Mouse (Mus musculus) heart, adult 2 months (tissue): ENCODE measurements around the gene Cyb5r4. TPM values are rescaled to one million over a fixed set of nuclear protein-coding genes. Genes with fewer than 3 reads are reported as not detected.
"Not testable (repeated sequence)": the region's sequence is repeated elsewhere in the genome, so short reads cannot be mapped to it uniquely, and the experiment has no call there.

Source experiments
- DNase-seq, 2 experiments: peaks; one replicate each; pipeline ENCODE4 v3.0.0; 2021
- H3K27ac ChIP-seq: fragments of 200-600 bp; 2 replicates; pipeline ENCODE4 v1.8.1; 2022
- H3K27me3 ChIP-seq: fragments of 200-500 bp; 2 replicates; pipeline ENCODE4 v1.6.1; 2012; ENCODE audit warnings: mild to moderate bottlenecking, low read length, inconsistent platforms, mixed read lengths; ENCODE audit not compliant: control insufficient read depth, insufficient read depth
- H3K36me3 ChIP-seq: fragments of 200-500 bp; 2 replicates; pipeline ENCODE4 v1.6.1; 2012; ENCODE audit warnings: low read length, inconsistent platforms; ENCODE audit not compliant: control insufficient read depth, insufficient read depth
- H3K4me1 ChIP-seq: fragments of 200-500 bp; 2 replicates; pipeline ENCODE4 v1.6.1; 2011; ENCODE audit warnings: low read length; ENCODE audit not compliant: control insufficient read depth, insufficient read depth
- H3K4me3 ChIP-seq: fragments of 200-600 bp; 2 replicates; pipeline ENCODE4 v1.8.1; 2022
- H3K79me2 ChIP-seq: fragments of 200-500 bp; replicated peaks from 2 replicates; pipeline ENCODE4 v1.6.1; 2012; ENCODE audit warnings: mild to moderate bottlenecking, inconsistent platforms, low read length, moderate library complexity, mixed read lengths; ENCODE audit not compliant: control insufficient read depth, insufficient read depth
- H3K9ac ChIP-seq: fragments of 200-500 bp; 2 replicates; pipeline ENCODE4 v1.6.1; 2012; ENCODE audit warnings: low read depth, mild to moderate bottlenecking, control low read depth, inconsistent platforms, low read length, mixed read lengths
- CTCF ChIP-seq: fragments of 200-600 bp; IDR thresholded peaks from 2 replicates; pipeline ENCODE4 v1.8.1; 2022; ENCODE audit warnings: antibody characterized with exemption, mild to moderate bottlenecking, moderate library complexity
- EP300 ChIP-seq: fragments of 200-500 bp; IDR thresholded peaks from 2 replicates; pipeline ENCODE4 v1.6.1; 2011; ENCODE audit warnings: low read depth, low read length, control low read depth; ENCODE audit not compliant: insufficient read depth
- POLR2A ChIP-seq: fragments of 200-500 bp; IDR thresholded peaks from 2 replicates; pipeline ENCODE4 v1.6.1; 2011; ENCODE audit warnings: mild to moderate bottlenecking, low read depth, low read length, control low read depth; ENCODE audit not compliant: insufficient read depth
- WGBS: fragments of 180-500 bp; shearing (Covaris S2); methylation state at CpG from one replicate; pipeline ENCODE4 v1.1.7; 2018; 5-methylcytosine and 5-hydroxymethylcytosine counted together
- intact Hi-C: fragments of 180-260 bp; cut with DNase I; formaldehyde crosslinking; loops from one replicate; pipeline ENCODE4 v1.15.1; 2025
- long read RNA-seq: library from polyadenylated mRNA; stranded (forward); transcript quantifications from one replicate; pipeline ENCODE4 v2.0.0, GENCODE M21; 2021
- polyA plus RNA-seq: library from polyadenylated mRNA; depleted of rRNA; stranded (reverse); fragments of >200 nt; gene quantifications from 2 replicates; pipeline ENCODE4 v1.2.3, GENCODE M21; 2012; rRNA removed
- total RNA-seq, 2 experiments: library from RNA; stranded (reverse); gene quantifications; 2 replicates each; pipeline ENCODE4 v1.2.3; 2021

The Cyb5r4 gene
- total RNA-seq (10 to 100 TPM; 27.6 to 31.3 TPM), polyA plus RNA-seq (7.9 and 17.5 TPM in 2 replicates)
- long read RNA-seq, transcript Cyb5r4-201 (16 exons, 2,644 nt): major isoform, 75 of 96 reads
- long read RNA-seq, partial matches to known transcripts: 0 of 96 reads
- long read RNA-seq, other reads (novel, unspliced or antisense): 21 of 96 reads

DNA sequence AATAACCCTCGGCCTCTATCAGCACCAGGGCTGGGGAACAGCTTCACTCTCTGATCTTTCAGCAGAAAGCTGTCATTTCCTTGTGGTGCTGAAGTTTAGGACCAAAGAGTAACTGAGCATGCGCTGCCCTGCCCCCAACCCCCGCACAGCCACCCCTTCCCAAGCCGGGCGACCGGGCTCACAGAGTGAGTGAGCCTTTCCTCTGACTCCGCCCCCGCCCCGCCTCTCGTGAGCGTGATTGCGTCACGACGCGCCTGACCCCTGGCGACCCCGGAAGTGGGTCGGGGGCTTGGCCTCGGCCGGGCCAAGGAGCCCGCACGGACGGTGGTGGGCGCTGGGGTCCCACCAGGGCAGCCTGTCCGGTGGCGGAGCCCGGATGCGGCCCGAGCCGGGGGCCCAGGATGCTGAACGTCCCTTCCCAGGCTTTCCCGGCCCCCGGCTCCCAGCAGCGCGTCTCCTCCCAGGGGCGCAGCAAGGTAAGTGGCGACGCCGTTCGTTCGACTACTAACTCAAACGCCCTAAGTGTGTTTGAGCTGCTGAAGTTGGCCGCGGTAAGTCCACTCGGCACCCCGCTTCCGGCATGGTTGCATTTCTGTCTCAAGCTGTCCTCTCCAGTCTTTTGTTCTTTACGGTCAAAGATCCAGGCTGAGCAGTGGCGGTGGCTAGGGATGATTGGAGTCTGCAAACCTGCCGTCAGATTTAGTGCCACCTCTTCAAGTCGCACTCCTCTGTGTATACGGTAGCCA lies at the start of gene Cyb5r4:
Gene Cyb5r4 (plus strand): TSS at position 237 of the 746 bp plus-strand sequence.
- H3K4me3 ChIP-seq: peak within 1 kb of the TSS; percentile 81
- under 1% methylated on average over 52 of the region's 52 CpGs for WGBS
- H3K79me2 ChIP-seq: no peaks in the 10 kb centered on the region
- peak within 1 kb of the TSS; percentile 80 for H3K9ac ChIP-seq
- no peaks in the 10 kb centered on the region for H3K27me3 ChIP-seq
- no peaks in the 10 kb centered on the region for H3K4me1 ChIP-seq
- peak; percentile 95 to 97 for DNase-seq
- H3K36me3 ChIP-seq: no peaks in the 10 kb centered on the region
- intact Hi-C loops: loop anchor here (10.0 kb wide), 1 partner anchor 447 kb away; the partner anchor contains the start of genes Pgm3 and Rwdd2a
- peak within 1 kb of the TSS; percentile 82 for H3K27ac ChIP-seq
- TF ChIP-seq POLR2A (peak; percentile 64), EP300 (no peak), CTCF (no peak)

DNA sequence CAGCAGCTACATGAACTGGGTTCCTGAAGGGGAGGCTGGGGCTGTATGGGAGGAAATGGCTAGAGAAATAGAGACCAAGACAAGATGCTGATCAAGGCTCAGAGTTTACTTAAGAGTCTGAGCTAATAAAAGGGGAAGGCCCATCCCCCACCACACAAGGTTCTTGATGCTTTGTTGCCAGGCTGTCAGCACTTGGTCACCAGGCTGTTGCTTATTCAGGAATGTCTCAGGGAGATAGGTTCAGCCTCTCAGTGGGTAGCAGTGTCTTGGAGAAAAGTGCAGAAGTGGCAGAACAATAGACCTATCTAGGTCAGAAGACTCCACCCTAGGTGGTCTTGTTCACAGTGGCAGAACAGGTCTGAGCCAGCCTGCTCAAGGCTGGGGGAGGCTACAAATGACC lies 49.3 kb upstream of the Cyb5r4 start:
- not testable (repeated sequence) for DNase-seq

GRCm38 (mm10) chr9:86973562-86973961 lies 48.3 kb upstream of the Cyb5r4 start:
- H3K4me1 ChIP-seq: no peaks in the 10 kb centered on the region
- 66% methylated on average over 4 of the region's 4 CpGs for WGBS
- intact Hi-C loops: no loop called here

More for the DNA sequence above, 49.3 kb upstream of the Cyb5r4 start:
- H3K4me1 ChIP-seq, H3K9ac ChIP-seq, H3K79me2 ChIP-seq, H3K27ac ChIP-seq, H3K4me3 ChIP-seq, intact Hi-C loops, H3K36me3 ChIP-seq, H3K27me3 ChIP-seq: not testable (repeated sequence)

GRCm38 (mm10) chr9:86976896-86977295 lies 44.9 kb upstream of the Cyb5r4 start:
- H3K36me3 ChIP-seq: peaks cover 1% of the 10 kb centered on the region; the same call in 1 of the 2 replicates
- intact Hi-C loops: no loop called here
- H3K4me1 ChIP-seq: no peaks in the 10 kb centered on the region
- H3K27ac ChIP-seq: no peak overlapping the region
- 62% methylated on average over 4 of the region's 4 CpGs for WGBS
- H3K79me2 ChIP-seq: no peaks in the 10 kb centered on the region
- DNase-seq: no peak
- no peak for TF ChIP-seq POLR2A
- no peaks in the 10 kb centered on the region for H3K27me3 ChIP-seq
- H3K4me3 ChIP-seq: no peak overlapping the region
- H3K9ac ChIP-seq: no peak overlapping the region

More at GRCm38 (mm10) chr9:86973562-86973961, 48.3 kb upstream of the Cyb5r4 start:
- Histone ChIP-seq H3K9ac (no peak overlapping the region), H3K36me3 (peaks cover 1% of the 10 kb centered on the region; the same call in 1 of the 2 replicates), H3K27ac (no peak overlapping the region), H3K4me3 (no peak overlapping the region), H3K27me3 (no peaks in the 10 kb centered on the region), H3K79me2 (no peaks in the 10 kb centered on the region)
- DNase-seq: no peak
- no peak for TF ChIP-seq POLR2A

DNA sequence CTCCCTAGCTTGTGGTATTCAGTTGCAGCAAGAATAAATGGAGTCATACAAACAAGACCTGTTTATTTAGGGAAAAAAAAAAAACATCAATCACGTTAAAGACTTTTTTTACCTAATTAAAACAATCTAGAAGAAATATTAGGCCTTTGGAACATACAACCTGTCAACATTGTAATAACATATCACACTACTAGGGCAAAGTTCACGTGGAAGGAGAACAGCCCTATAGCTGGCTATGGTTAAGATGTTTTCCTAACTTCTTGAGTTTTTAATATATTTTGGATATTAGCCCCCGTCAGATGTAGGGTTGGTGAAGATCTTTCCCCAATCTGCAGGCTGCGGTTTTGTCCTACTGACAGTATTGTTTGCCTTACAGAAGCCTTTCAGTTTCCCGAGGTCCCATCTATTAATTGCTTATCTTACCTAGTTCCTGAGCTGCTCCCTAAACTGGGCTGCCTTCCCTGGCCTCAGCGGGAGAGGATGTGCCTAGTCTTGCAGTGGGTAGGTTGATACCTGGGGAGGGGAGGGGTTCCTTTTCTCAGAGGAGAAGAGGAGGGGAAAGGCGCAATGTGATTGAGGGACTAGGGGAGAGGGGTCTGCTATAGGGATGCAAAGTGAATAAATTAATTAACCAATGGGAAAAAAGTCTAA lies 43.4 kb upstream of the Cyb5r4 start:
- Histone ChIP-seq H3K27ac (no peak overlapping the region), H3K4me3 (no peak overlapping the region), H3K27me3 (no peaks in the 10 kb centered on the region), H3K36me3 (peaks cover 1% of the 10 kb centered on the region; the same call in 1 of the 2 replicates), H3K4me1 (no peaks in the 10 kb centered on the region), H3K9ac (no peak overlapping the region), H3K79me2 (no peaks in the 10 kb centered on the region)
- WGBS: 59% methylated on average over 7 of the region's 7 CpGs
- intact Hi-C loops: no loop called here
- DNase-seq: no peak
- no peak for TF ChIP-seq EP300
- no peak for TF ChIP-seq POLR2A
- no peak for TF ChIP-seq CTCF

- Histone ChIP-seq H3K4me3 (no peak overlapping the region), H3K9ac (no peak overlapping the region), H3K27me3 (no peaks in the 10 kb centered on the region), H3K79me2 (no peaks in the 10 kb centered on the region), H3K36me3 (peaks cover 1% of the 10 kb centered on the region; the same call in 1 of the 2 replicates), H3K27ac (no peak overlapping the region), H3K4me1 (no peaks in the 10 kb centered on the region)
- intact Hi-C loops: no loop called here
- TF ChIP-seq CTCF: no peak
- TF ChIP-seq EP300: no peak
- TF ChIP-seq POLR2A: no peak
- DNase-seq: no peak
Measured at GRCm38 (mm10) chr9:86980048-86980447, 41.8 kb upstream of the Cyb5r4 start.
